Mouse (Mus musculus) small intestine, adult 2 months (tissue): ENCODE results near the gene Pcare. TPM values are rescaled to one million over a fixed set of nuclear protein-coding genes. Genes with fewer than 3 reads are reported as not detected.

ENCODE experiments used
- H3K27ac ChIP-seq: fragments of 200-500 bp; 2 replicates; pipeline ENCODE4 v1.5.1; 2012; ENCODE audit warnings: low read depth, low read length, control low read depth, inconsistent platforms; ENCODE audit not compliant: insufficient read depth
- H3K27me3 ChIP-seq: fragments of 200-500 bp; 2 replicates; pipeline ENCODE4 v1.6.1; 2012; ENCODE audit warnings: mild to moderate bottlenecking, moderate library complexity, low read length, inconsistent platforms; ENCODE audit not compliant: control insufficient read depth, insufficient read depth
- H3K36me3 ChIP-seq: fragments of 200-500 bp; 2 replicates; pipeline ENCODE4 v1.6.1; 2012; ENCODE audit warnings: mild to moderate bottlenecking, low read length, control low read depth, inconsistent platforms; ENCODE audit not compliant: control insufficient read depth, insufficient read depth
- H3K4me1 ChIP-seq: fragments of 200-500 bp; 2 replicates; pipeline ENCODE4 v1.6.1; 2012; ENCODE audit warnings: low read length, inconsistent platforms, mixed read lengths; ENCODE audit not compliant: control insufficient read depth, insufficient read depth, insufficient read length
- H3K4me3 ChIP-seq: fragments of 200-500 bp; 2 replicates; pipeline ENCODE4 v1.5.1; 2012; ENCODE audit warnings: low read depth, mild to moderate bottlenecking, control low read depth, inconsistent platforms, low read length, moderate library complexity
- CTCF ChIP-seq: fragments of 200-500 bp; IDR thresholded peaks from 2 replicates; pipeline ENCODE4 v1.5.1; 2012; ENCODE audit warnings: low read depth, mild to moderate bottlenecking, control low read depth, inconsistent platforms, low read length, moderate library complexity, mixed read lengths; ENCODE audit not compliant: insufficient replicate concordance, insufficient read length; ENCODE audit errors: extremely low read depth
- POLR2A ChIP-seq: fragments of 200-500 bp; IDR thresholded peaks from 2 replicates; pipeline ENCODE4 v1.6.1; 2012; ENCODE audit warnings: low read depth, mild to moderate bottlenecking, control low read depth, inconsistent platforms, low read length, moderate library complexity
- WGBS: fragments of 180-500 bp; shearing (Covaris S2); methylation state at CpG from one replicate; pipeline ENCODE4 v1.1.7; 2018; 5-methylcytosine and 5-hydroxymethylcytosine counted together
- polyA plus RNA-seq: library from polyadenylated mRNA; depleted of rRNA; stranded (reverse); fragments of >200 nt; gene quantifications from 2 replicates; pipeline ENCODE4 v1.2.3, GENCODE M21; 2012

Gene Pcare
- polyA plus RNA-seq, 1 experiment = not detected

DNA sequence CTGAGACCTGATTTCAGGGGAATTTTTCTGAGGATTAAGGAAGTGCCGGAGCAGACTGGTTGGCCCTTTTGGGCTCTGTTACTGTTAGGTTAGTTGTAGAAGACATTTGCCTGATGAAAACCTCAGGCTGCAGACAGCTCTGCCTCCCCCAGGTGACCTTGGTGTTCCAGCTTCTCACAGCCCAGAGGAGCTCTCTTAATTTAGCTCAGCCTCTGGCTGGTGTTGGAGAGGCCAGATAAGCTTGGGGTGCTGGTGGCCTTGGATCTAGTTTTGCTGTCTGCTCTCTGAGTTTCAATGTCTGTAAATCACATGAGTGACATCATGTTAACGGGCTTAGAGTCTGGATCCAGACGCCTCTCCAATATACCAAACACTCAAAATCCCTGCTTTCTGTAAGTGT is 31.7 kb downstream of the Pcare start:
- H3K4me1 ChIP-seq = no peaks in the 10 kb centered on the region
- no peaks in the 10 kb centered on the region for H3K27me3 ChIP-seq
- TF ChIP-seq POLR2A = no peak
- TF ChIP-seq CTCF = no peak
- H3K36me3 ChIP-seq = no peaks in the 10 kb centered on the region
- no peak overlapping the region for H3K4me3 ChIP-seq
- H3K27ac ChIP-seq = no peak overlapping the region
- 77% methylated on average over 3 of the region's 3 CpGs for WGBS

DNA sequence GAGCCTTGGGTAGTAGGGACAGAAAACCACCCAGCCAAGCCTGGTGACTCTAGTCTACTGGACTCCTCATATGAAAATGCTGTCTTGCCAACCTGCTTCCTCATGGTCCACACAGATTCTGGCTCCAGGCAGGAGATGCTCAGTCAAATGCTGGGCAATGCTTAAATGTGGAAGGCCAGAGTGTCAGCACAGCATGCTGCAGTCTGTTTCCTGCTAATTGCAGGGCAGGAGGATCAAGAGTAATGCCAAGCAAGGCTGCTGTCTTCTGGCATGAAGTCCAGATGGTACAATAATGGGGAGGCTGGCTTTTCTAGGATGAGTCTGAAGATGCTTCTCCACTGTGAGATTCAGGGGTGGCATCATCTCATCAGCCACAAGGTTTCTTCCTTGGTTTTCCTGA is 32.3 kb downstream of the Pcare start:
- H3K36me3 ChIP-seq = no peaks in the 10 kb centered on the region
- H3K27ac ChIP-seq = no peak overlapping the region
- H3K4me3 ChIP-seq = no peak overlapping the region
- no peaks in the 10 kb centered on the region for H3K4me1 ChIP-seq
- TF ChIP-seq CTCF (no peak), POLR2A (no peak)
- no peaks in the 10 kb centered on the region for H3K27me3 ChIP-seq

DNA sequence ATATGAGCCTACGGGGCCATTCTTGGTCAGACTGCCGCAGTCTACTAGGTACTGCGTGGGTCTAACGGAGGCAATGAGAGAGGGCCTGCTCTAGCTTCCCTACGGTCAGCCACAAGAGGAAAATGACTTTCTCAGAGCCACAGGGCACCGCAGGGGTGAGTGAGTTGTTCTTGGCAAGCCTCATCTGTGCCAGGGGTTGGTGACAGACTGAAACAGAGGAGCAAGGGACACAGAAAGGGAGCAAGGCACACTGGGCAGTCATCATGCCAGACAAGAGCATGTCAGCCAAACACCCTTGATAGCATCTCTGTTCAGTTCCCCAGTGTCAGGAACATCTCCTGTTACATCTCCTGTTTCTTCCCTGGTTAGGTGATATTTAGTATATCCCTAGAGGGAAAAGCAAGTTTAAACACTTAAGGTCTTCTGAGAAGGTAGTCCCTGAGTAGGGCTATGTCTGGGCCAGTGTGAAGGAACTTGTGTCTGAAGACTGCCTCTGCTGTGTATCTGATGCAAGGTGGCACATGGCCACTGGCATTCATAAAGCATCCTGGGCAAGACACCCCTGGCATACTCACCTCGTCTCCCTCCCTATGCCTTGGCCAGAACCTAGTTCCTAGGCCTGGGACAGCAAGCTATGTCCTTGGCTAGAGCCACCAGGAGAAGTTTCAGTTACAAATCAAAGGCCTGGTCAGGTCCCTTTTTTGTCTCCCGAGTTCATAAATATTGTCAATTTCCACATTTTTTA is 34.6 kb downstream of the Pcare start:
- Histone ChIP-seq H3K4me1 (no peaks in the 10 kb centered on the region), H3K4me3 (no peak overlapping the region), H3K36me3 (no peaks in the 10 kb centered on the region), H3K27me3 (no peaks in the 10 kb centered on the region), H3K27ac (no peak overlapping the region)
- TF ChIP-seq CTCF (no peak), POLR2A (no peak)
- 78% methylated on average over 8 of the region's 8 CpGs for WGBS

- no peaks in the 10 kb centered on the region for H3K27me3 ChIP-seq
- H3K4me1 ChIP-seq = no peaks in the 10 kb centered on the region
- TF ChIP-seq POLR2A (no peak), CTCF (no peak)
- no peaks in the 10 kb centered on the region for H3K36me3 ChIP-seq
- H3K27ac ChIP-seq = no peak overlapping the region
- no peak overlapping the region for H3K4me3 ChIP-seq
- 77% methylated on average over 3 of the region's 3 CpGs for WGBS
Measured at GRCm38 (mm10) chr17:71715034-71715433, 37.7 kb downstream of the Pcare start.

DNA sequence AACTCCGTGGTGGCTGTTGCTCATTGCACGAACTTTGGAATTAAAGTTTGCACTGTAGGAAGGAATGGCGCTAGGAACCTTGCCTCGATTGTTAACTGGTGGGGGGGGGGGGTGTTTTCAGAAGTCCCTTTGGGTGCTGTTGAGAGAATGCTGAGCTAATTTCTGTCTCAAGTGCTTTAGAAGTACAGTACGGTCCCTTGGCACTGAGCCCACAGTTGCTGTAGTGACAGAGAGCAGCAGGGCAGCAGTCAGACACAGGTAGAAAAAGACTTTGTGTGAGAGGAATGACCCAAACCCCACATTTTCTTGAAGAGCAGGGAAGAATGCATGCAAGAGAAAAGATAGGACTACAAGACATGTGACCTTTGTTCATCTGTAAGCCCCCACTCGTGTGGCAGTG is 40.4 kb downstream of the Pcare start:
- TF ChIP-seq POLR2A = no peak
- TF ChIP-seq CTCF = no peak
- Histone ChIP-seq H3K27me3 (no peaks in the 10 kb centered on the region), H3K4me3 (no peak overlapping the region), H3K4me1 (no peaks in the 10 kb centered on the region), H3K27ac (no peak overlapping the region), H3K36me3 (no peaks in the 10 kb centered on the region)
- 51% methylated on average over 6 of the region's 6 CpGs for WGBS

- Histone ChIP-seq H3K4me3 (no peak overlapping the region), H3K4me1 (no peaks in the 10 kb centered on the region), H3K27ac (no peak overlapping the region), H3K27me3 (no peaks in the 10 kb centered on the region), H3K36me3 (no peaks in the 10 kb centered on the region)
- TF ChIP-seq CTCF = no peak
- 62% methylated on average over 4 of the region's 4 CpGs for WGBS
Measured at GRCm38 (mm10) chr17:71707715-71708114, 45.0 kb downstream of the Pcare start.

GRCm38 (mm10) chr17:71705550-71706480 is 46.9 kb downstream of the Pcare start:
- Histone ChIP-seq H3K4me1 (no peaks in the 10 kb centered on the region), H3K27me3 (no peaks in the 10 kb centered on the region), H3K27ac (no peak overlapping the region), H3K4me3 (no peak overlapping the region), H3K36me3 (no peaks in the 10 kb centered on the region)
- TF ChIP-seq CTCF = no peak
- no peak for TF ChIP-seq POLR2A
- 69% methylated on average over 14 of the region's 14 CpGs for WGBS
